Mouse (Mus musculus) erythroblast, embryonic 14.5 days (primary cell): Measurements from ENCODE around the gene Cyp4f37.

Source experiments
- GATA1 ChIP-seq: IDR thresholded peaks from 2 replicates; pipeline ENCODE4 v1.6.1; 2012; ENCODE audit warnings: low read length, inconsistent platforms, mixed read lengths
- TAL1 ChIP-seq: IDR thresholded peaks from 3 replicates; pipeline ENCODE4 v1.6.1; 2012; ENCODE audit warnings: low read length, inconsistent platforms, mixed read lengths

GRCm38 (mm10) chr17:32657041-32657440 lies 35.9 kb downstream of the Cyp4f37 start:
- no peak for TF ChIP-seq GATA1
- TF ChIP-seq TAL1, result no peak
